Mouse (Mus musculus) midbrain, embryonic 15.5 days (tissue): Measurements from ENCODE around the gene Hdgfl2. TPM values are rescaled to one million over a fixed set of nuclear protein-coding genes. Genes with fewer than 3 reads are reported as not detected.
A peak's percentile ranks its signal among the peaks of the same experiment; 100 is the strongest.

Source experiments
- ATAC-seq: fragments of 200-750 bp; cut with Nextera tagmentation; replicated peaks from 2 replicates; pipeline ENCODE4 v1.8.0; 2017; ENCODE audit warnings: moderate TSS enrichment
- H3K27ac ChIP-seq: fragments of 300-500 bp; sonication (generic); 2 replicates; pipeline ENCODE4 v1.5.1; 2015; ENCODE audit warnings: mild to moderate bottlenecking, inconsistent platforms
- H3K27me3 ChIP-seq: fragments of 300-500 bp; sonication (generic); replicated peaks from 2 replicates; pipeline ENCODE4 v1.6.1; 2015; ENCODE audit warnings: inconsistent platforms
- H3K36me3 ChIP-seq: fragments of 300-500 bp; sonication (generic); replicated peaks from 2 replicates; pipeline ENCODE4 v1.6.1; 2015; ENCODE audit warnings: inconsistent platforms
- H3K4me1 ChIP-seq: fragments of 300-500 bp; sonication (generic); 2 replicates; pipeline ENCODE4 v1.6.1; 2015; ENCODE audit warnings: inconsistent platforms
- H3K4me2 ChIP-seq: fragments of 300-500 bp; sonication (generic); 2 replicates; pipeline ENCODE4 v1.6.1; 2015; ENCODE audit warnings: inconsistent platforms, mild to moderate bottlenecking, moderate library complexity
- H3K4me3 ChIP-seq: fragments of 300-500 bp; sonication (generic); 2 replicates; pipeline ENCODE4 v1.5.1; 2015; ENCODE audit warnings: mild to moderate bottlenecking, inconsistent platforms
- H3K9ac ChIP-seq: fragments of 300-500 bp; sonication (generic); 2 replicates; pipeline ENCODE4 v1.6.1; 2015; ENCODE audit warnings: mild to moderate bottlenecking, inconsistent platforms
- H3K9me3 ChIP-seq: fragments of 300-500 bp; sonication (generic); 2 replicates; pipeline ENCODE4 v1.6.1; 2016; ENCODE audit warnings: inconsistent platforms
- WGBS: fragments of 180-500 bp; shearing (Covaris S2); methylation state at CpG from one replicate; pipeline ENCODE4 v1.1.7; 2015; ENCODE audit warnings: mixed read lengths; 5-methylcytosine and 5-hydroxymethylcytosine counted together
- polyA plus RNA-seq: library from polyadenylated mRNA; unstranded; fragments of >200 nt; fragmentation: Nextera tagmentation; extraction: Ambion mirVana; gene quantifications from 2 replicates; pipeline ENCODE4 v1.2.1, GENCODE M21; 2015

The Hdgfl2 gene
- polyA plus RNA-seq, 1 experiment from 2014 or later, result 162 TPM

DNA sequence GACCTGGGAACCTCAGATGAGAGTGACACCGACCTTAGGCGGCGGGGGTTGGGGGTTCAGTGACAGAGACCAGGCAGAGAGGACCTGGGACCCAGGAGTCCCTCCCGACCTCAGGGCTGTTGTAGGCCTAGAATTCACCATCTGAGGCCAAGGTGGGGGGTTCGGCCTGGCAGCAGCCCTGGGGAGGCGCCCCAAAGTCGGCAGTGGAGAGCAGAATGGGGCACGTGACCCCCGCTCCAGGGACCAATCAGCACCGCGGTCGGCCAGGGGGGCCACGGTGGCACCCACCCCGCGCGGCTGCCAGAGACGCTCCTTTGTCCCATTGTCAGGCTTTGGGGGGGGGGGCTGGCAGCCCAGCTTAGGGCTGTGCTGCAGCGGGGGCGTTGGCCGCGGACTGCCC is 59.9 kb downstream of the Hdgfl2 start:
- ATAC-seq, result peak; percentile 26
- H3K4me1 ChIP-seq, result peaks cover 50% of the 10 kb centered on the region
- 0 out of 2 replicates have a peak, but pooled peaks cover 5% of the 10 kb centered on the region for H3K27me3 ChIP-seq
- peak overlapping the region; percentile 92 for H3K9ac ChIP-seq
- H3K9me3 ChIP-seq, result no peaks in the 10 kb centered on the region
- WGBS, result 5% methylated on average over 20 of the region's 21 CpGs
- H3K4me3 ChIP-seq, result peak overlapping the region; percentile 93
- H3K4me2 ChIP-seq, result peak overlapping the region; percentile 80
- no peaks in the 10 kb centered on the region for H3K36me3 ChIP-seq
- H3K27ac ChIP-seq, result peak overlapping the region; percentile 84

- WGBS, result under 1% methylated on average over 79 of the region's 79 CpGs
- H3K9me3 ChIP-seq, result no peaks in the 10 kb centered on the region
- H3K36me3 ChIP-seq, result no peaks in the 10 kb centered on the region
- H3K27me3 ChIP-seq, result 0 out of 2 replicates have a peak, but pooled peaks cover 5% of the 10 kb centered on the region
- peak within 1 kb of the TSS; percentile 84 for H3K27ac ChIP-seq
- peaks cover 43% of the 10 kb centered on the region for H3K4me1 ChIP-seq
- peak within 1 kb of the TSS; percentile 93 for H3K4me3 ChIP-seq
- peak within 1 kb of the TSS; percentile 80 for H3K4me2 ChIP-seq
- ATAC-seq, result peak; percentile 38
- H3K9ac ChIP-seq, result peak within 1 kb of the TSS; percentile 92
These were observed 60.6 kb downstream of the Hdgfl2 start, which contains the start of gene Sema6b for GRCm38 (mm10) chr17:56139858-56140595. TSS of gene Sema6b (minus strand) at chr17:56140343.

DNA sequence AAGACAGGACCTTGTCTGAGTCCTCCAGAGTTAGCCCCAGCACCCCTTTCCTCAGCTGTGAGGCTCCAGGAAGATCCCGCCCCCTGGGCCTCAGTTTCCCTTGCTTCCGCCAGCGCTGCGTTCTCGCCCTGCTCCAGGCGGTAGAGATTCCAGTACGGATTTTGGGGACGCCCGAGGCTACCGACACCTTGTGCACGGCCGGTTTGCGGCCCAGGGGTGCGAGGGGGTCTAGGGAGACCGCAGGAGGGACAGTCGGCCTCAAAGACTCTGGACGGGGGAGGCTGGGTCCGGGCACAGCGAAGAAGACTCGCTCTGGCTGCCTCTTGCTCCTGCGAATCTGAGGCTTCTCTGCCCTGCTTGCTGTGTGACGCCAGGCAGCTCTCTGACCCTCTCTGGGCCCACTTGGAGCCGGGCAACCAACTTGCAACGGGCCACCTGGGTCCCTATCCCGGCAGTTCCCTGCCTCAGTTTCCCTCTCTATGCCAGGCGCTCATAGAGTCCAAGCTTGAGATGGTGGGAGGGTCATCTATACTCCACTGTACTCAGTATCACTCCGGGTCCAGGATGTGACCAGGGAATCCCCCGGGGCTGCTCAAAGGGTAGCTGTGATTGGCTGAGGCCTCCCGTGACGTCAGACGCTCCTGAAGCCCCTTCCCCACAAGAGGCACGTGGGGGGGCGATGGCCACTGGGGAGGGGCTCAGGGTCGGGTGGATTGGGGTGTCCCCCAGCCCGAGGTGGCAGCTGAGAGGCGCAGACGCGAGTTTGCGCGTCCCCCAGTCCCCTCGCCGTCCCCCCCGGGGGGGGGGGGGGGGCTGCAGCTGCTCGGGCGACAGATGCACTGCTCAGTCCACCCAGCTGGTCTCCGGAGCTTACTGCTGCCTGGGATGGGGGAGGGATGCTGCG is 62.5 kb downstream of the Hdgfl2 start:
- H3K27me3 ChIP-seq, result 0 out of 2 replicates have a peak, but pooled peaks cover 5% of the 10 kb centered on the region
- peaks cover 50% of the 10 kb centered on the region for H3K4me1 ChIP-seq

GRCm38 (mm10) chr17:56144546-56144945 is 65.1 kb downstream of the Hdgfl2 start:
- Histone ChIP-seq H3K9me3 (no peaks in the 10 kb centered on the region), H3K27ac (no peak overlapping the region), H3K27me3 (0 out of 2 replicates have a peak, but pooled peaks cover 8% of the 10 kb centered on the region), H3K4me3 (no peak overlapping the region), H3K4me2 (no peak overlapping the region), H3K9ac (no peak overlapping the region), H3K4me1 (peaks cover 44% of the 10 kb centered on the region), H3K36me3 (no peaks in the 10 kb centered on the region)
- no peak for ATAC-seq
- 74% methylated on average over 9 of the region's 9 CpGs for WGBS

More for the DNA sequence above, 62.5 kb downstream of the Hdgfl2 start:
- Histone ChIP-seq H3K4me2 (peak overlapping the region; percentile 72), H3K9ac (peak overlapping the region; percentile 51), H3K27ac (no peak overlapping the region), H3K36me3 (no peaks in the 10 kb centered on the region), H3K4me3 (peak overlapping the region; percentile 45), H3K9me3 (no peaks in the 10 kb centered on the region)
- peak; percentile 55 for ATAC-seq
- WGBS, result under 1% methylated on average over 39 of the region's 47 CpGs

DNA sequence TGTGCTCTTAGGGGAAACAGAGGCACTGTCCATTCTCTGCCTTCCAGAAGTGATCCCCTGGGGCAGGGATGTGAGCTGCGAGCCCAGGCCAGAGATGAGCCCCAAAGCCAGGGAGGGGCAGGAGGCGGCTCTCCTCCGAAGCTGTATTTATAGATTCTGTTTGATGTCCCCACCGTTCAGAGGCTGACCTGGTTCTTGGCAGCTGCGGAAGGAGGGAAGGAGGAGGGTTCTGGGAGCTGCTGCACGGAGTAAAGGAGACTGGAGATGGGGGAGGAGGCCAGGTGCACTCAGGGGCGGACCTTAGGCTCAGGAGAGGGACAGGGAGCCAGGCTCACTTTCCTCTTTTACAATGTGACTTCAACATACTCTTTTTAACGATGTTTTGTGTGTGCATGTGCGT is 66.7 kb downstream of the Hdgfl2 start:
- Histone ChIP-seq H3K9me3 (no peaks in the 10 kb centered on the region), H3K4me3 (no peak overlapping the region), H3K4me1 (peaks cover 35% of the 10 kb centered on the region), H3K9ac (no peak overlapping the region), H3K36me3 (no peaks in the 10 kb centered on the region), H3K27ac (peak overlapping the region; percentile 9; the same call in 1 of the 2 replicates), H3K27me3 (peaks cover 11% of the 10 kb centered on the region), H3K4me2 (no peak overlapping the region)
- ATAC-seq, result no peak
- 22% methylated on average over 9 of the region's 9 CpGs for WGBS

- peaks cover 22% of the 10 kb centered on the region for H3K4me1 ChIP-seq
- 64% methylated on average over 12 of the region's 12 CpGs for WGBS
- H3K4me2 ChIP-seq, result no peak overlapping the region
- no peak overlapping the region for H3K9ac ChIP-seq
- no peak overlapping the region for H3K4me3 ChIP-seq
- H3K27me3 ChIP-seq, result peaks cover 7% of the 10 kb centered on the region
- no peak overlapping the region for H3K27ac ChIP-seq
- H3K36me3 ChIP-seq, result no peaks in the 10 kb centered on the region
- ATAC-seq, result no peak
- H3K9me3 ChIP-seq, result no peaks in the 10 kb centered on the region
These were observed 68.0 kb downstream of the Hdgfl2 start for GRCm38 (mm10) chr17:56147420-56147819.

GRCm38 (mm10) chr17:56148280-56148679 is 68.8 kb downstream of the Hdgfl2 start:
- peak; percentile 19 for ATAC-seq
- Histone ChIP-seq H3K27ac (no peak overlapping the region), H3K4me2 (peak overlapping the region; percentile 90), H3K9ac (peak overlapping the region; percentile 59), H3K36me3 (no peaks in the 10 kb centered on the region), H3K4me3 (peak overlapping the region; percentile 39), H3K9me3 (no peaks in the 10 kb centered on the region), H3K27me3 (peaks cover 7% of the 10 kb centered on the region), H3K4me1 (peaks cover 20% of the 10 kb centered on the region)
- 21% methylated on average over 9 of the region's 9 CpGs for WGBS

DNA sequence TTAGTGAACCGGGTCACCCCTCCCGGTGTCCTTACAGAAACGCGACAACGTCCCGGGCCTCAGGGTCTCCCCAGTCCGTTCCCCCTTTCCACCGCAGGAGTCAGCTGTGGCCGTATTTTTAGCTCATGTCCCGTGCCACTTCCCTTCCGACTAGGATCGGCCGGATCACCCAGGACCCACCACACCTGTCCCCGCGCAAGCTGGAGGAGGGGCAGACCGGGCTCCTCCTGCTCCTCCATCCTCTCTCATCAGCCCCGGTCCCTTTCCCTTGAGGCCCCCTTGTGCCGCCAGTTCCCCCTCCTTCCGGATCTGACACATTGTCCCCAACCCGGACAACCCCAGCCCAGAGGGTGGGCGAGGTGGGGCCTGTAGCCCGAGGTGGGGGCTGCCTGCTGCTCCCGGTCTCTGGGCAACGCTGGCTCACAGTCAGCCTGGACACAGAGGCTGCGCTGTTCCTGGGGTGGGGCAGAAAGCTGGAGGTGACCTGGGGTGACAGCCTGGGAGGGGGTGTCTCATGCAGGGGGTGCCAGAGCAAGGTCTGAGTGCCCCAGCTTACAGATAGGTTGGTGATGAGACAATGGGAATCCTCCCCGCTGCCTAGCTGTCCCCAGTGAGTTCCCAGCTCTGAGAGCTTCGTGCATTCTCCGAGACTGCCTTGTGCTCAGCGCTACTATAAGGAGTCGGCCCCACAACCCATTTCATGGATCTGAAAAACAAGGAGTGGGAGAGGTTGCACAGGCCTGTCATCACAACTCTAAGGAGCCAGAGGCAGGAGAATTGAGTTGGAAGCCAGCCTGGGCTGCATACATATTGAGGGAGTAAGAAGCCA is 69.6 kb downstream of the Hdgfl2 start:
- H3K9ac ChIP-seq, result peak overlapping the region; percentile 59
- H3K4me1 ChIP-seq, result peaks cover 20% of the 10 kb centered on the region
- WGBS, result 2% methylated on average over 30 of the region's 30 CpGs
- peak overlapping the region; percentile 39 for H3K4me3 ChIP-seq
- peaks cover 7% of the 10 kb centered on the region for H3K27me3 ChIP-seq
- H3K4me2 ChIP-seq, result peak overlapping the region; percentile 90
- no peak overlapping the region for H3K27ac ChIP-seq
- peak; percentile 41 for ATAC-seq
- H3K9me3 ChIP-seq, result no peaks in the 10 kb centered on the region
- H3K36me3 ChIP-seq, result no peaks in the 10 kb centered on the region

- no peaks in the 10 kb centered on the region for H3K36me3 ChIP-seq
- no peak; the same call in 1 of the 2 replicates for ATAC-seq
- H3K4me1 ChIP-seq, result peaks cover 20% of the 10 kb centered on the region
- no peak overlapping the region for H3K4me2 ChIP-seq
- H3K9me3 ChIP-seq, result no peaks in the 10 kb centered on the region
- H3K27me3 ChIP-seq, result peaks cover 8% of the 10 kb centered on the region
- no peak overlapping the region for H3K9ac ChIP-seq
- H3K27ac ChIP-seq, result no peak overlapping the region
- no peak overlapping the region for H3K4me3 ChIP-seq
- WGBS, result 52% methylated on average over 2 of the region's 2 CpGs
These were observed 70.5 kb downstream of the Hdgfl2 start for GRCm38 (mm10) chr17:56149897-56150296.
